Mouse (Mus musculus): Measurements from ENCODE around the gene Robo2. TPM values are rescaled to one million over a fixed set of nuclear protein-coding genes. Genes with fewer than 3 reads are reported as not detected.
A peak's percentile ranks its signal among the peaks of the same experiment; 100 is the strongest.
"Not testable (repeated sequence)": the region's sequence is repeated elsewhere in the genome, so short reads cannot be mapped to it uniquely, and the experiment has no call there.

The Robo2 gene
- polyA plus RNA-seq, 1 experiment from 2014 or later = 67.5 TPM

GRCm38 (mm10) chr16:74136181-74136580 is 275.4 kb downstream of the Robo2 start:
- Histone ChIP-seq H3K36me3 (ENCODE audit: control insufficient read depth, insufficient read depth, low read length) (no peaks in the 10 kb centered on the region), H3K4me3 (ENCODE audit: low read length) (no peak overlapping the region), H3K4me2 (ENCODE audit: low read length) (no peak overlapping the region), H3K4me1 (ENCODE audit: control insufficient read depth, insufficient read depth, low read depth, low read length) (peaks cover 4% of the 10 kb centered on the region), H3K27ac (ENCODE audit: low read depth, low read length) (no peak overlapping the region), H3K27me3 (replicated peaks; ENCODE audit: control insufficient read depth, insufficient read depth, low read length) (no peaks in the 10 kb centered on the region), H3K9me3 (ENCODE audit: control insufficient read depth, low read length) (no peaks in the 10 kb centered on the region), H3K9ac (ENCODE audit: low read depth, low read length) (no peak overlapping the region)
- ATAC-seq = no peak
- 88% methylated on average over 1 of the region's 1 CpGs for WGBS

- H3K4me2 ChIP-seq (ENCODE audit: low read length) = no peak overlapping the region
- H3K27me3 ChIP-seq (replicated peaks; ENCODE audit: control insufficient read depth, insufficient read depth, low read length) = no peaks in the 10 kb centered on the region
- H3K36me3 ChIP-seq (ENCODE audit: control insufficient read depth, insufficient read depth, low read length) = no peaks in the 10 kb centered on the region
- whole genome bisulfite sequencing = 70% methylated on average over 6 of the region's 6 CpGs
- ATAC-seq = no peak
- H3K4me3 ChIP-seq (ENCODE audit: low read length) = no peak overlapping the region
- no peak overlapping the region for H3K9ac ChIP-seq (ENCODE audit: low read depth, low read length)
- no peaks in the 10 kb centered on the region for H3K9me3 ChIP-seq (ENCODE audit: control insufficient read depth, low read length)
- H3K4me1 ChIP-seq (ENCODE audit: control insufficient read depth, insufficient read depth, low read depth, low read length) = peaks cover 4% of the 10 kb centered on the region
- H3K27ac ChIP-seq (ENCODE audit: low read depth, low read length) = no peak overlapping the region
Observed at GRCm38 (mm10) chr16:74132833-74133232, 278.8 kb downstream of the Robo2 start.

- Histone ChIP-seq H3K4me3 (ENCODE audit: low read length) (no peak overlapping the region), H3K27ac (ENCODE audit: low read depth, low read length) (no peak overlapping the region), H3K9ac (ENCODE audit: low read depth, low read length) (no peak overlapping the region), H3K27me3 (replicated peaks; ENCODE audit: control insufficient read depth, insufficient read depth, low read length) (no peaks in the 10 kb centered on the region), H3K36me3 (ENCODE audit: control insufficient read depth, insufficient read depth, low read length) (no peaks in the 10 kb centered on the region), H3K4me2 (ENCODE audit: low read length) (no peak overlapping the region), H3K4me1 (ENCODE audit: control insufficient read depth, insufficient read depth, low read depth, low read length) (peaks cover 4% of the 10 kb centered on the region), H3K9me3 (ENCODE audit: control insufficient read depth, low read length) (no peaks in the 10 kb centered on the region)
- ATAC-seq = no peak
- WGBS = 95% methylated on average over 5 of the region's 5 CpGs
Observed at GRCm38 (mm10) chr16:74131370-74131769, 280.3 kb downstream of the Robo2 start.

- H3K9ac ChIP-seq (ENCODE audit: low read depth, low read length) = no peak overlapping the region
- no peaks in the 10 kb centered on the region for H3K36me3 ChIP-seq (ENCODE audit: control insufficient read depth, insufficient read depth, low read length)
- WGBS = 79% methylated on average over 5 of the region's 5 CpGs
- H3K4me3 ChIP-seq (ENCODE audit: low read length) = no peak overlapping the region
- H3K27ac ChIP-seq (ENCODE audit: low read depth, low read length) = no peak overlapping the region
- H3K27me3 ChIP-seq (replicated peaks; ENCODE audit: control insufficient read depth, insufficient read depth, low read length) = no peaks in the 10 kb centered on the region
- no peak overlapping the region for H3K4me2 ChIP-seq (ENCODE audit: low read length)
- no peaks in the 10 kb centered on the region for H3K4me1 ChIP-seq (ENCODE audit: control insufficient read depth, insufficient read depth, low read depth, low read length)
- no peaks in the 10 kb centered on the region for H3K9me3 ChIP-seq (ENCODE audit: control insufficient read depth, low read length)
- no peak for ATAC-seq
Observed at GRCm38 (mm10) chr16:74128443-74128983, 283.1 kb downstream of the Robo2 start.

- Histone ChIP-seq H3K27ac (ENCODE audit: low read depth, low read length) (no peak overlapping the region), H3K4me1 (ENCODE audit: control insufficient read depth, insufficient read depth, low read depth, low read length) (no peaks in the 10 kb centered on the region), H3K4me2 (ENCODE audit: low read length) (no peak overlapping the region), H3K4me3 (ENCODE audit: low read length) (no peak overlapping the region), H3K9me3 (ENCODE audit: control insufficient read depth, low read length) (no peaks in the 10 kb centered on the region), H3K36me3 (ENCODE audit: control insufficient read depth, insufficient read depth, low read length) (no peaks in the 10 kb centered on the region), H3K27me3 (replicated peaks; ENCODE audit: control insufficient read depth, insufficient read depth, low read length) (no peaks in the 10 kb centered on the region), H3K9ac (ENCODE audit: low read depth, low read length) (no peak overlapping the region)
- 83% methylated on average over 3 of the region's 3 CpGs for WGBS
- ATAC-seq = no peak
Observed at GRCm38 (mm10) chr16:74113155-74113554, 298.5 kb downstream of the Robo2 start.

- no peak overlapping the region for H3K4me2 ChIP-seq (ENCODE audit: low read length)
- H3K9ac ChIP-seq (ENCODE audit: low read depth, low read length) = no peak overlapping the region
- 67% methylated on average over 4 of the region's 4 CpGs for WGBS
- no peaks in the 10 kb centered on the region for H3K36me3 ChIP-seq (ENCODE audit: control insufficient read depth, insufficient read depth, low read length)
- H3K27me3 ChIP-seq (replicated peaks; ENCODE audit: control insufficient read depth, insufficient read depth, low read length) = no peaks in the 10 kb centered on the region
- H3K9me3 ChIP-seq (ENCODE audit: control insufficient read depth, low read length) = no peaks in the 10 kb centered on the region
- no peaks in the 10 kb centered on the region for H3K4me1 ChIP-seq (ENCODE audit: control insufficient read depth, insufficient read depth, low read depth, low read length)
- ATAC-seq = no peak
- no peak overlapping the region for H3K4me3 ChIP-seq (ENCODE audit: low read length)
- H3K27ac ChIP-seq (ENCODE audit: low read depth, low read length) = no peak overlapping the region
Observed at GRCm38 (mm10) chr16:74111101-74111500, 300.5 kb downstream of the Robo2 start.

GRCm38 (mm10) chr16:74104449-74104848 is 307.2 kb downstream of the Robo2 start:
- H3K27me3 ChIP-seq (replicated peaks; ENCODE audit: control insufficient read depth, insufficient read depth, low read length); ATAC-seq; H3K4me3 ChIP-seq (ENCODE audit: low read length); H3K9me3 ChIP-seq (ENCODE audit: control insufficient read depth, low read length); H3K36me3 ChIP-seq (ENCODE audit: control insufficient read depth, insufficient read depth, low read length); H3K4me2 ChIP-seq (ENCODE audit: low read length); H3K9ac ChIP-seq (ENCODE audit: low read depth, low read length); H3K4me1 ChIP-seq (ENCODE audit: control insufficient read depth, insufficient read depth, low read depth, low read length); H3K27ac ChIP-seq (ENCODE audit: low read depth, low read length): not testable (repeated sequence)
- 83% methylated on average over 8 of the region's 8 CpGs for WGBS

- WGBS = 57% methylated on average over 7 of the region's 7 CpGs
- Histone ChIP-seq H3K9ac (ENCODE audit: low read depth, low read length) (no peak overlapping the region), H3K4me3 (ENCODE audit: low read length) (no peak overlapping the region), H3K9me3 (ENCODE audit: control insufficient read depth, low read length) (no peaks in the 10 kb centered on the region), H3K4me2 (ENCODE audit: low read length) (no peak overlapping the region), H3K36me3 (ENCODE audit: control insufficient read depth, insufficient read depth, low read length) (no peaks in the 10 kb centered on the region), H3K27me3 (replicated peaks; ENCODE audit: control insufficient read depth, insufficient read depth, low read length) (no peaks in the 10 kb centered on the region), H3K27ac (ENCODE audit: low read depth, low read length) (no peak overlapping the region), H3K4me1 (ENCODE audit: control insufficient read depth, insufficient read depth, low read depth, low read length) (no peaks in the 10 kb centered on the region)
- ATAC-seq = no peak; the same call in 1 of the 2 replicates
Observed at GRCm38 (mm10) chr16:74092997-74093801, 318.4 kb downstream of the Robo2 start.

GRCm38 (mm10) chr16:74089951-74090350 is 321.7 kb downstream of the Robo2 start:
- Histone ChIP-seq H3K4me2 (ENCODE audit: low read length) (no peak overlapping the region), H3K4me1 (ENCODE audit: control insufficient read depth, insufficient read depth, low read depth, low read length) (no peaks in the 10 kb centered on the region), H3K27me3 (replicated peaks; ENCODE audit: control insufficient read depth, insufficient read depth, low read length) (no peaks in the 10 kb centered on the region), H3K27ac (ENCODE audit: low read depth, low read length) (no peak overlapping the region), H3K36me3 (ENCODE audit: control insufficient read depth, insufficient read depth, low read length) (no peaks in the 10 kb centered on the region), H3K9ac (ENCODE audit: low read depth, low read length) (no peak overlapping the region), H3K4me3 (ENCODE audit: low read length) (no peak overlapping the region), H3K9me3 (ENCODE audit: control insufficient read depth, low read length) (no peaks in the 10 kb centered on the region)
- 76% methylated on average over 1 of the region's 1 CpGs for WGBS
- ATAC-seq = peak; percentile 87

Data from hindbrain, embryonic 16.5 days (tissue).